Mouse (Mus musculus) kidney, postnatal 25 days (tissue): Measurements from ENCODE around the gene Bag6.
A peak's percentile ranks its signal among the peaks of the same experiment; 100 is the strongest.

Source experiments
- DNase-seq, 2 experiments: peaks; one replicate each; pipeline ENCODE4 v3.0.0; 2021; ENCODE audit warnings: mixed read lengths in 2 of 2

Bag6 gene

GRCm38 (mm10) chr17:35134801-35135590 lies at the start of gene Bag6:
TSS of gene Bag6 (plus strand) at chr17:35135178.
- peak; percentile 96 for DNase-seq

- DNase-seq, result no peak
Observed at GRCm38 (mm10) chr17:35085208-35085865, 49.6 kb upstream of the Bag6 start, which contains the start of gene Ly6g6f. TSS of gene Ly6g6f (minus strand) at chr17:35085610.

DNA sequence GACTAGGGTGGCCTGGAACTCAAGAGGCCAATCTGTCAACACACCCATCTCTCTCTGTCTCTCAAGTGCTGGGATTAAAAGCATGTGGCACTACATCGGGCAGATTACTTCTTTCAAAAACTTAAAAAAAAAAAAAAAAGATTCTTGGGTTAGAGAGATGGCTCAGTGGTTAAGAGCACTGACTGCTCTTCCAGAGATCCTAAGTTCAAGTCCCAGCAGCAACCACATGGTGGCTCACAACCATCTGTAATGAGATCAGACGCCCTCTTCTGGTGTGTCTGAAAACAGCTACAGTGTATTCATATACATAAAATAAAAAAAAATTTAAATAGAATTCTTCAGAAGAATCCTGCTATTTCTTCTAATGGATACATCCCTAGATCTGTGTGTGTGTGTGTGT lies 46.8 kb upstream of the Bag6 start:
- DNase-seq, result no peak

- DNase-seq, result peak; percentile 95 to 98
Observed at GRCm38 (mm10) chr17:35088825-35089644, 45.9 kb upstream of the Bag6 start, which contains the start of gene Abhd16a. TSS of gene Abhd16a (plus strand) at chr17:35089263.

- no peak for DNase-seq
Observed at GRCm38 (mm10) chr17:35090166-35090932, 44.6 kb upstream of the Bag6 start.

DNA sequence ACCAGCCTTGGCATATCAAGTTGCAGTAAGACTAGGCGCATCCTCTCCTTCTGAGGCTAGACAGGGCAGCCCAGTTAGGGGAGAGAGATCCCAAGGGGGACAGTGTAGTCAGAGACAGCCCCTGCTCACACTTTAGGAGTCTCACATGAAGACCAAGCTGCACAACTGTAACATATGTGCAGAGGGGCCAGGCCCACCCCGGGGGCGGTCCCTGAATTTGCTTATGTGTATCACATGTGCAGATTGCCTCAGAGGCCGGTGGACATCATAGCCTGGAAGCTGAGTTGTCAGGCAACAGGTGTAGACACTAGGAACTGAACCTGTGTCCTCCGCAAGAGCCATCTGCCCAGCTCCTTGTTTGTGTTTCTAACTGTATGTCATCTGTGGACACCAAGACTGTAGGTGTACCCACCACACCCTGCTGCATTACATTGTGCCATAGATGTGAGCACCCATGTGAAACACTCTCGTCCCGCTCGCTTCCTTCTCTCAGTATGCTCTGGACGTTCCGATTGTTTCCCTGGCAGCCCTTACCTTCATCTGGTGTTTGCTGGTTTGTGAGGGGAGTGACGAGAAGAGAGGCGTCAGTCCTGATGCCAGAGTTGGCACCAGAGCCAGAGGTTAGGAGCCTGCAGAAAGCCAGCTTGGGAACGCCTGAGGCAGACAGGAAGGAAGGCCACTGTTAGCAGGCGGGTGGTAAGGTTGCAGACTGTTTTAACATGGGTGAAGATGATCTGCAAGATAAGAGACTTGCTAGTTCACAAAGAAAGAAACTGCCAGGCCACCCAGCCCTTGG lies 42.4 kb upstream of the Bag6 start:
- DNase-seq, result no peak

GRCm38 (mm10) chr17:35094475-35095365 lies 40.3 kb upstream of the Bag6 start:
- DNase-seq, result no peak

- no peak for DNase-seq
Observed at GRCm38 (mm10) chr17:35096597-35096996, 38.4 kb upstream of the Bag6 start.

- DNase-seq, result peak; percentile 42 to 53
Observed at GRCm38 (mm10) chr17:35097164-35097655, 37.8 kb upstream of the Bag6 start.

DNA sequence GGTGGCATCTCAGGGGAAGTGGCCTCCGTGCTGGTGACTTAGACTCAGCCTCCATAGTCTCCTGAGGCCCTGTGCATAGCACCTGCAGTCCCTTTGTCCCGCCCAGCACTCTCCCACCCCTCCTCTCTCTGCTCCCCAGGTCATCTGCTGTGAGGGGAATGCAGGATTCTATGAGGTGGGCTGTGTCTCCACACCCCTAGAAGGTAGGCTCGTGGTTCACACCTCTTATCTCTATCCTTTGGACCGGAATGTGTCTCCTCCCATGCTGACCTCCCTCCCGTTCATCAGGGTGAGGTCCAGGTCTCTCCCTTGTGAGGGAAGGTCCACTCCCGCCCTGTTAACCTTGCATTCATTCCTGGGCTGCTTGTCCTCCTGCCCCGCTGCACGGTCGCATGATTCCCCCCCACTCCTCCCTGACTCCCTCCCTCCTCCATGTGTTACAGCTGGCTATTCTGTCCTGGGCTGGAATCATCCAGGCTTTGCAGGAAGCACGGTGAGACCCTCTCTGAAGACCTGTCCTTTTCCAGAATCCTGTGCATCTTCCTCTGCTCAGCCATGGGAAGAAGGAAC lies 34.7 kb upstream of the Bag6 start:
- peak in 1 of 2 experiments; percentile 76 for DNase-seq

- no peak for DNase-seq
Observed at GRCm38 (mm10) chr17:35101161-35101560, 33.8 kb upstream of the Bag6 start.

GRCm38 (mm10) chr17:35102299-35102698 lies 32.7 kb upstream of the Bag6 start:
- no peak for DNase-seq

GRCm38 (mm10) chr17:35103221-35103690 lies 31.7 kb upstream of the Bag6 start:
- peak; percentile 79 to 90 for DNase-seq

DNA sequence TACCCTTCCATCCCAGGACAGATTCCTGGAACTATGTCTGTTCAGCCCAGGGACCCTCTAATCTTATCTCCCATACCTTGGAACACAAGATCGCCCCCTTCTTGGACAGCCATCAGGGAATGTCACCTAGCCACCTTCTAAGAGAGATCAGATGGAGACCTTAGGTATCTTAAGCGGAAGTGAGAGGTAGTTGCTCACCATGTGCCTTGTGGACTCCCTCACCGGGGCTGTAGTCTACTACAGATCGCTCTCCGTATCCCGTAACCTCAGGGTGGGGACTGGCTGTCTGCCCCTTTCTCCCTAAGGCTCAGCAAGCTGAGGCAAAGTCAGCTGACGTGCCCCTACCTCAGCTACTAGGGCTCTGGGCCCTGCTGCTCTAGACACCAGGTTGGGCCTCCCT lies 30.9 kb upstream of the Bag6 start:
- DNase-seq, result no peak

GRCm38 (mm10) chr17:35104754-35105153 lies 30.2 kb upstream of the Bag6 start:
- DNase-seq, result no peak

DNA sequence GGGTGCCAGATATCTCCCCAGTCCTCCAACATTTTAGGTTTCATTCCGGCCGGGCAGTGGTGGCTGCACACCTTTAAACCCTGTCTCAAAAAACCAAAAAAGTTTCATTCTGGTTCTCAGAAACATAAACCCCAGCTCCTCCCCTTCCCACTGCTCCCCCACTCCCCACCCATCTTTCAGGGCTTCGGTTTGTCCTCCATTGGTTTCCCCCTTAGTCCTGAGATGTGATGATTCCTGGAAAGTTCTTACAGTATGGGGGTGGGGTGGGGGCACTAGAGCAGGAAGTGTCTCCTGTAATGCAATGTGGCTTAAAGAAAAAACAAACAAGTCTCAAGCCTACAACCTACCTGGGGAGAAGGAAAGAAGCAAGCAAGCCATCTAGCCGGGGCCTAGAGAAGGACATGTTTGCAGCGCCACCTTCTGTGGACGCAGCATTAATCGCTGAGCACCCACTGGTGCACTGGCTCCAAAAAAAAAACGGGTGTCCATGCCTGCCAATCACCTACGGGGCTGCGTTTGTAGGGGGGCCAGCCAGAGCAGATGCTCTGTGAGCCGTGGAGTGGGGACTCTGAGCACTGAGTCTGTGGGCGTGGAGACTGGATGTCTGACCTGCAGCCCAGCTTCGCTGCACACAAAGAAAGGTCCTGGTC lies 29.1 kb upstream of the Bag6 start:
- DNase-seq, result peak; percentile 61 to 76

DNA sequence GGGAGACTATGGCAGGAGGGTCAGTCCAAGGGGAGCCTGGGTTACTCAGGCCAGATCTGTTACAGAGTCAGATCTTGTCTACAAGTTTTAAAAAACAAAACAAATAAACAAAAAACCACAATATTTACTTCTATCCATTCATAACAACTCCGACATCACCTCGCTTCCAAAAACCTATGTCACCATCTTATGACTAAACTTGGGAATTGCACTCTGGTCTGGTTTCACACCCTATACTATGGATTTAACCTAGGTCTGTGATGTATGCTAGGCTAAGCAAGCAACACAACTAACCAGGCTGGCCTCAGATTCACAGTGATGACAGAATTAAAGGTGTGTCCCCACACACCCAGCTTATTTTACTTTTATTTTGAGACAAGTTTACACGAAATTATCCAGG lies 28.5 kb upstream of the Bag6 start:
- no peak for DNase-seq

- no peak for DNase-seq
Observed at GRCm38 (mm10) chr17:35108097-35108496, 26.9 kb upstream of the Bag6 start, which contains the start of gene Ly6g5c. TSS of gene Ly6g5c (plus strand) at chr17:35108279.

DNA sequence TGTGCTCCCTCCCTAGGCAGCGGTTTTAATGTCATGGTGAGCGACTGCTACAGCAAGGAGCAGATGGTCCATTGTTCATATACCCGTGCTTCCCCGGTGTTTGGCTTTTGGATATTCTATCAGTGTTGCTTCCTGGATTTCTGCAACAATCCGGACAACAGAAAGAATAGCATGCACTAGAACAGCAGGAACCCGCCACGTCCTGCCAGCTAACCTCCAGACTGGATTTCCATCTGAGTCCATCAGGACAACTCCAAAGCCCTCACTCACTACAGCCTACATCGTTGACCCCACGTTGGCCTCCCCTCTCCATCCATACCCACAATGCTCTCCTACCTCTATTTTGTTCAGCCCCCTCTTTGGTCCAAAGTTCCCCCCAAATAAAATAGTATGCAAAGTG lies 23.2 kb upstream of the Bag6 start:
- DNase-seq, result no peak
